Mouse (Mus musculus) hindbrain, embryonic 10.5 days (tissue): Measurements from ENCODE around the gene Dntt. TPM values are rescaled to one million over a fixed set of nuclear protein-coding genes. Genes with fewer than 3 reads are reported as not detected.

Experiments
- DNase-seq: peaks from one replicate; pipeline ENCODE4 v3.0.0-alpha.2; 2017; ENCODE audit warnings: low spot score
- H3K27ac ChIP-seq: fragments of 300-500 bp; sonication (generic); 2 replicates; pipeline ENCODE4 v1.5.1; 2016; ENCODE audit warnings: mild to moderate bottlenecking, moderate library complexity
- H3K27me3 ChIP-seq: fragments of 300-500 bp; sonication (generic); 2 replicates; pipeline ENCODE4 v1.6.1; 2016; ENCODE audit warnings: mild to moderate bottlenecking; ENCODE audit not compliant: poor library complexity, insufficient read depth, severe bottlenecking
- H3K36me3 ChIP-seq: fragments of 300-500 bp; sonication (generic); 2 replicates; pipeline ENCODE4 v1.6.1; 2016; ENCODE audit warnings: mild to moderate bottlenecking, moderate library complexity
- H3K4me1 ChIP-seq: fragments of 300-500 bp; sonication (generic); replicated peaks from 2 replicates; pipeline ENCODE4 v1.6.1; 2016; ENCODE audit warnings: mild to moderate bottlenecking
- H3K4me3 ChIP-seq: fragments of 300-500 bp; sonication (generic); 2 replicates; pipeline ENCODE4 v1.5.1; 2016; ENCODE audit warnings: mild to moderate bottlenecking, moderate library complexity
- H3K9me3 ChIP-seq: fragments of 300-500 bp; sonication (generic); 2 replicates; pipeline ENCODE4 v1.6.1; 2016; ENCODE audit warnings: mild to moderate bottlenecking, moderate library complexity
- WGBS: fragments of 180-500 bp; shearing (Covaris S2); methylation state at CpG from one replicate; pipeline ENCODE4 v1.1.7; 2016; 5-methylcytosine and 5-hydroxymethylcytosine counted together
- polyA plus RNA-seq: library from polyadenylated mRNA; unstranded; fragments of >200 nt; fragmentation: Nextera tagmentation; extraction: Ambion mirVana; gene quantifications from 2 replicates; pipeline ENCODE4 v1.2.1, GENCODE M21; 2016

Gene Dntt
- polyA plus RNA-seq, 1 experiment from 2014 or later, result not detected

DNA sequence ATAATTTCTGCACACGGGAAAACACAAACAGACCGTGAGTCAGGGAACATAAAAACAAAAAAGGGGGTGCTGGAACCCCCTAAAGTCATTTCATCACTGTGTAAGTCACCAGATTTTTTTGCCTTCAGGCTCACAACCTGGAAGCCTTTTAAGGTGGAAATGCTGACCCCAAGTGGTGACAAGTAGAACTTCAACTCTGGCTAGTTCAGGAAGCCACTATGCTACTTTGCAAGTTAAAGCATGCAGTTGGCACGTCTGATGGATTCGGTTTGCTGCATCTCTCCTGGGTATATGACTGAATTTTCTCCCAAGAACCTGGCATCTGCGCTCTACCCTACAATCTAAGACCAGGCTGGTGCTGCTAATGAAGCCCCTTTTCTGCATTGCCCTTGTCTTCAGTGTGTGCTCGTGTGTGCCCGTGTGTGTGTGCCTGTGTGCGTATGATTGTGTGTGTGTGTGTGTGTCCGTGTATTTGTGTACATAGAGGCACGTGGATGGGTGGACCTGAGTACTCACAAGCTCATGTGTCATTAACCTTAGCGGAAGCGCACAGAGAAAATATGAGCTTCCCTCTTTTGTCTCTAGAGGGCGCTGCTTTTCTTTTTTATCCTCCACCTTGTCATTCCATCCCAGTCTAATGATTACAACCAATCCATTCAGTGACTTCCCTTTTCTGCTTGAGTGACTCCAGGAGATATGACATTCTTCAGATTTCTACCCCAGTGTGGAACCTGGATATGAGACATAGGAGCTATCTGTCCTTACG is 12.9 kb upstream of the Dntt start:
- H3K4me1 ChIP-seq, result peaks cover 8% of the 10 kb centered on the region; the same call in 1 of the 2 replicates
- no peaks in the 10 kb centered on the region for H3K36me3 ChIP-seq
- H3K27ac ChIP-seq, result peak overlapping the region; percentile 40; the same call in 1 of the 2 replicates
- no peaks in the 10 kb centered on the region for H3K9me3 ChIP-seq
- DNase-seq, result peak; percentile 50
- 15% methylated on average over 14 of the region's 14 CpGs for WGBS
- H3K27me3 ChIP-seq, result peaks cover 20% of the 10 kb centered on the region; the same call in 1 of the 2 replicates
- H3K4me3 ChIP-seq, result peak overlapping the region; percentile 44

- Histone ChIP-seq H3K27me3 (peaks cover 6% of the 10 kb centered on the region; the same call in 1 of the 2 replicates), H3K27ac (no peak overlapping the region), H3K4me3 (no peak overlapping the region), H3K4me1 (peaks cover 5% of the 10 kb centered on the region; the same call in 1 of the 2 replicates), H3K36me3 (no peaks in the 10 kb centered on the region), H3K9me3 (no peaks in the 10 kb centered on the region)
- no peak for DNase-seq
- 84% methylated on average over 5 of the region's 5 CpGs for WGBS
Observed at GRCm38 (mm10) chr19:41019164-41019675, 9.9 kb upstream of the Dntt start.

- no peaks in the 10 kb centered on the region for H3K36me3 ChIP-seq
Observed at GRCm38 (mm10) chr19:41020537-41020936, 8.5 kb upstream of the Dntt start.

DNA sequence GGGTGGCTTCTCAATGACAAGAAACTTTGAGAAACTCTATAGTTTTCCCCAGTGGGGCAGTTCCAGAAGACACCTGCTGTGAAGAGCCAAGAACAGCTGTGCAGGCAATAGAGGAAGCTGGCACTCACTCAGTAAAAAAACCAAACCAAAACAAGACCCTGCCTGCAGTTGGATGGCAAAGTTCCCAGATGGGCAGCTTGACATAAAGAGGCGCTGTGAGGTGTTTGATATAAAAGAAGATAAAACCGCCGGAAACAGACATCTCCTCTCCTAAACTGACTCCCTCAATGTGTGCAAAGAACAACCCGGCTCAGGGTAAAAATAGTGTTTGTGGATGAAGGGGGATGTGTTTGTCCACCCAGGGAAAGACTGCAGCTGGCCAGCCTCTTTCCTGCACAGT is 6.8 kb upstream of the Dntt start:
- Histone ChIP-seq H3K4me3 (no peak overlapping the region), H3K4me1 (no peaks in the 10 kb centered on the region), H3K9me3 (no peaks in the 10 kb centered on the region), H3K27ac (no peak overlapping the region), H3K27me3 (no peaks in the 10 kb centered on the region), H3K36me3 (no peaks in the 10 kb centered on the region)
- no peak for DNase-seq
- WGBS, result 89% methylated on average over 4 of the region's 4 CpGs

More at GRCm38 (mm10) chr19:41020537-41020936, 8.5 kb upstream of the Dntt start:
- H3K4me3 ChIP-seq, result no peak overlapping the region
- H3K9me3 ChIP-seq, result no peaks in the 10 kb centered on the region
- H3K27ac ChIP-seq, result no peak overlapping the region
- WGBS, result 85% methylated on average over 3 of the region's 3 CpGs
- peaks cover 5% of the 10 kb centered on the region; the same call in 1 of the 2 replicates for H3K4me1 ChIP-seq
- H3K27me3 ChIP-seq, result no peaks in the 10 kb centered on the region
- DNase-seq, result no peak

- H3K4me3 ChIP-seq, result no peak overlapping the region
- 0 out of 2 replicates have a peak, but pooled peaks cover 8% of the 10 kb centered on the region for H3K4me1 ChIP-seq
- no peak for DNase-seq
- no peak overlapping the region for H3K27ac ChIP-seq
- no peaks in the 10 kb centered on the region for H3K9me3 ChIP-seq
- H3K27me3 ChIP-seq, result no peaks in the 10 kb centered on the region
- no peaks in the 10 kb centered on the region for H3K36me3 ChIP-seq
- WGBS, result 83% methylated on average over 8 of the region's 8 CpGs
Observed at GRCm38 (mm10) chr19:41026551-41026950, 2.5 kb upstream of the Dntt start.

- 86% methylated on average over 5 of the region's 5 CpGs for WGBS
- Histone ChIP-seq H3K4me3 (no peak overlapping the region), H3K9me3 (no peaks in the 10 kb centered on the region), H3K27ac (no peak overlapping the region), H3K36me3 (no peaks in the 10 kb centered on the region), H3K4me1 (0 out of 2 replicates have a peak, but pooled peaks cover 8% of the 10 kb centered on the region), H3K27me3 (no peaks in the 10 kb centered on the region)
- DNase-seq, result no peak
Observed at GRCm38 (mm10) chr19:41027024-41027423, 2.1 kb upstream of the Dntt start.

- no peak overlapping the region for H3K4me3 ChIP-seq
Observed at GRCm38 (mm10) chr19:41027601-41028000, 1.5 kb upstream of the Dntt start.

GRCm38 (mm10) chr19:41030161-41030560 is 1.1 kb downstream of the Dntt start:
- DNase-seq, result no peak
- WGBS, result 50% methylated on average over 6 of the region's 6 CpGs
- Histone ChIP-seq H3K4me3 (no peak overlapping the region), H3K4me1 (0 out of 2 replicates have a peak, but pooled peaks cover 8% of the 10 kb centered on the region), H3K36me3 (no peaks in the 10 kb centered on the region), H3K9me3 (no peaks in the 10 kb centered on the region), H3K27me3 (no peaks in the 10 kb centered on the region; the same call in 1 of the 2 replicates), H3K27ac (no peak overlapping the region)

More at GRCm38 (mm10) chr19:41027601-41028000, 1.5 kb upstream of the Dntt start:
- DNase-seq, result no peak
- Histone ChIP-seq H3K9me3 (no peaks in the 10 kb centered on the region), H3K27ac (no peak overlapping the region), H3K36me3 (no peaks in the 10 kb centered on the region), H3K4me1 (0 out of 2 replicates have a peak, but pooled peaks cover 8% of the 10 kb centered on the region), H3K27me3 (no peaks in the 10 kb centered on the region)
- WGBS, result 95% methylated on average over 9 of the region's 9 CpGs

- no peaks in the 10 kb centered on the region for H3K36me3 ChIP-seq
- H3K9me3 ChIP-seq, result no peaks in the 10 kb centered on the region
- 0 out of 2 replicates have a peak, but pooled peaks cover 8% of the 10 kb centered on the region for H3K4me1 ChIP-seq
- H3K27me3 ChIP-seq, result no peaks in the 10 kb centered on the region; the same call in 1 of the 2 replicates
- WGBS, result 84% methylated on average over 11 of the region's 11 CpGs
- no peak for DNase-seq
- H3K27ac ChIP-seq, result no peak overlapping the region
- H3K4me3 ChIP-seq, result no peak overlapping the region
Observed at GRCm38 (mm10) chr19:41031009-41031408, 1.9 kb downstream of the Dntt start.

DNA sequence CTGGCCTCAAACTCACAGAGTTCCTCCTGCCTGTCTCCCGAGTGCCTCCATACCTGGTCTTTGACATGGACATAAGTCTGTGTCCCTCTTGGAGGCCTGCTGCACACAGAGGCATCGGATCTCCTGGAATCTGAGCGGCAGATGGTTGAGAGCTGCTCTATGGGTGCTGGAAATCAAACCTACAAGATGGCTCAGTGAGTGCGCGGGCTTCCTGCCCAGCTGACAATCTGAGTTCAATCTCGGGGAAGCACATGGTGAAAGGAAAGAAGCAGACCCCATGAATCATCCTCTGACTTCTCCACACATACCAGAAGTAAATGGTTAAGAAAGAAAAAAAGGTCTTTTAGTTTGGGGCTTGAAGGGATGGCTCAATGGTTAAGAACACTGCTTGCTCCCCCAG is 2.8 kb downstream of the Dntt start:
- Histone ChIP-seq H3K27me3 (no peaks in the 10 kb centered on the region; the same call in 1 of the 2 replicates), H3K4me1 (0 out of 2 replicates have a peak, but pooled peaks cover 8% of the 10 kb centered on the region), H3K9me3 (no peaks in the 10 kb centered on the region), H3K36me3 (no peaks in the 10 kb centered on the region), H3K4me3 (no peak overlapping the region), H3K27ac (no peak overlapping the region)
- DNase-seq, result no peak
- 88% methylated on average over 6 of the region's 6 CpGs for WGBS

- Histone ChIP-seq H3K4me1 (0 out of 2 replicates have a peak, but pooled peaks cover 2% of the 10 kb centered on the region), H3K27me3 (no peaks in the 10 kb centered on the region; the same call in 1 of the 2 replicates), H3K9me3 (no peaks in the 10 kb centered on the region), H3K36me3 (no peaks in the 10 kb centered on the region), H3K27ac (no peak overlapping the region), H3K4me3 (no peak overlapping the region)
- WGBS, result 79% methylated on average over 4 of the region's 4 CpGs
- DNase-seq, result no peak
Observed at GRCm38 (mm10) chr19:41035809-41036551, 6.9 kb downstream of the Dntt start.

DNA sequence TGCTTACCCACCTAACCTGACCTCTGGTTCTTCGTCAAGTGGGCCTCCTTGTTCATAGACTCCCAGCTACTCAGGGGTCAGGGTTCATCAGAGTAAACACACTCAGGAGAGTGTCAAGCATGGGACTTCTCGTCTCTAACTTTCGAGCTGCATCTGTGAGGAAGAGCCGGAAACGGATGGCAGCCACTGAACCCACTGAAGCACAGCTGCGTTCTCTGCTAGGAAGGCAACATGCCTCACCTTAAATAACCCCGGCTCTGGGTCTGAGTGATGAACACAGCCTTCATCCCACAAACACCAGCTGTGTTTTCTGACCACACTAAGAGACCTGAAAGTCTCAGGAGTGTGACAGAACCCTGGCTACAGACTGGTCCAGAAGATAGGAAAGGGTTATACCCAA is 10.0 kb downstream of the Dntt start:
- no peaks in the 10 kb centered on the region for H3K9me3 ChIP-seq

More for the DNA sequence above, 10.0 kb downstream of the Dntt start:
- H3K36me3 ChIP-seq, result no peaks in the 10 kb centered on the region
- no peak overlapping the region for H3K4me3 ChIP-seq
- WGBS, result 91% methylated on average over 7 of the region's 7 CpGs
- H3K4me1 ChIP-seq, result no peaks in the 10 kb centered on the region
- H3K27me3 ChIP-seq, result no peaks in the 10 kb centered on the region
- no peak overlapping the region for H3K27ac ChIP-seq
- DNase-seq, result no peak
